Mouse (Mus musculus) MEL (cell line): ENCODE data around the gene Il12rb1.

Experiments
- CHD2 ChIP-seq: IDR thresholded peaks from 2 replicates; pipeline ENCODE4 v1.6.1; 2011; ENCODE audit warnings: low read length, improper control_type of control experiment
- CTCF ChIP-seq, 3 experiments: IDR thresholded peaks in 2 of 3; conservative IDR thresholded peaks in 1 of 3; 2 replicates each; pipeline ENCODE4 v1.5.1; 2011 to 2012; ENCODE audit warnings: low read length in 3 of 3, low read depth in 2 of 3, mild to moderate bottlenecking in 2 of 3, improper control_type of control experiment in 1 of 3, inconsistent platforms in 1 of 3, mixed read lengths in 1 of 3, moderate library complexity in 1 of 3; ENCODE audit not compliant: control insufficient read depth in 1 of 3, insufficient read depth in 1 of 3, poor library complexity in 1 of 3, severe bottlenecking in 1 of 3
- ELF1 ChIP-seq: IDR thresholded peaks from 2 replicates; pipeline ENCODE4 v1.6.1; 2014; ENCODE audit warnings: low read depth, mild to moderate bottlenecking, inconsistent platforms, low read length, improper control_type of control experiment, moderate library complexity
- EP300 ChIP-seq, 2 experiments: IDR thresholded peaks; 2 replicates each; pipeline ENCODE4 v1.6.1; 2011; ENCODE audit warnings: improper control_type of control experiment in 2 of 2, low read length in 2 of 2, low read depth in 1 of 2, mild to moderate bottlenecking in 1 of 2
- HCFC1 ChIP-seq: IDR thresholded peaks from 2 replicates; pipeline ENCODE4 v1.6.1; 2012; ENCODE audit warnings: low read depth, mild to moderate bottlenecking, inconsistent platforms, low read length, improper control_type of control experiment, moderate library complexity
- MAFK ChIP-seq: IDR thresholded peaks from 2 replicates; pipeline ENCODE4 v1.6.1; 2011; ENCODE audit warnings: low read depth, mild to moderate bottlenecking, low read length, improper control_type of control experiment, borderline replicate concordance
- POLR2A ChIP-seq, 2 experiments: IDR thresholded peaks; 2 replicates each; pipeline ENCODE4 v1.6.1; 2011 to 2012; ENCODE audit warnings: low read length in 2 of 2, mild to moderate bottlenecking in 2 of 2, control low read depth in 1 of 2, improper control_type of control experiment in 1 of 2, low read depth in 1 of 2, moderate library complexity in 1 of 2; ENCODE audit not compliant: control insufficient read depth in 1 of 2, insufficient read depth in 1 of 2, poor library complexity in 1 of 2
- TBP ChIP-seq: IDR thresholded peaks from 2 replicates; pipeline ENCODE4 v1.8.0; 2011; ENCODE audit warnings: low read depth, low read length, improper control_type of control experiment
- USF1 ChIP-seq: IDR thresholded peaks from 2 replicates; pipeline ENCODE4 v1.6.1; 2014; ENCODE audit warnings: low read depth, mild to moderate bottlenecking, inconsistent platforms, low read length, improper control_type of control experiment, moderate library complexity
- ZC3H11A ChIP-seq: IDR thresholded peaks from 2 replicates; pipeline ENCODE4 v1.6.1; 2012; ENCODE audit warnings: low read depth, mild to moderate bottlenecking, inconsistent platforms, low read length, improper control_type of control experiment
- ZNF384 ChIP-seq: IDR thresholded peaks from 2 replicates; pipeline ENCODE4 v1.6.1; 2012; ENCODE audit warnings: low read depth, mild to moderate bottlenecking, inconsistent platforms, low read length, improper control_type of control experiment

DNA sequence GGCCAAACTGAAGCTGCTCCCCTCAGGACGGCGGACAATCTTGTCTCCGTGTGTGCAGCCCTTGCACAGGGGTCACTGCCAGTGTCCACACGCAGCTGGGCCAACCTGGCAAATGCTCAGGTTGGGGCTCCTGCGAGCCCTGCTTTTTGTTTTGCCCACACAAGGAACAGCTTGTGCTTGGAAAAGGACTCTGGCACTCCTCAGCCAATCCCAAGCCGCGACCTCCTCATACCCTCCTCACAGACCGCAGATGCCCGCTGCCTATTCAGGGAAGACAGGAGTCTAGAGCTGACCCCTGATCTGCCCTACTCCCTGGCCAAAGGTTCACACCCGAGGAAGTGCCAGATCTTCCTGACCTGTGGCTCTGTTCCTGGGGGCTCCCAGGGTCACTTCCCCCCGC lies 24.1 kb downstream of the Il12rb1 start:
- TF ChIP-seq HCFC1 (no peak), ELF1 (no peak), EP300 (IDR thresholded peaks at IDR 0.05; ENCODE audit: low read depth in 1 of 2, low read length in 2 of 2) (no peak), CTCF (IDR thresholded peaks at IDR 0.05 in 2 of 3, conservative IDR thresholded peaks at IDR 0.05 in 1 of 3; ENCODE audit: control insufficient read depth in 1 of 3, insufficient read depth in 1 of 3, low read depth in 2 of 3, low read length in 3 of 3, poor library complexity in 1 of 3, severe bottlenecking in 1 of 3) (no peak), ZNF384 (no peak), TBP (no peak), MAFK (no peak), ZC3H11A (no peak), POLR2A (IDR thresholded peaks at IDR 0.05; ENCODE audit: control insufficient read depth in 1 of 2, insufficient read depth in 1 of 2, low read depth in 1 of 2, low read length in 2 of 2, poor library complexity in 1 of 2) (no peak), USF1 (no peak), CHD2 (no peak)
